Mouse (Mus musculus): ENCODE measurements around the gene Ints13. TPM values are rescaled to one million over a fixed set of nuclear protein-coding genes. Genes with fewer than 3 reads are reported as not detected.

Ints13 gene
- polyA plus RNA-seq, 1 experiment from 2014 or later: 59.1 TPM

DNA sequence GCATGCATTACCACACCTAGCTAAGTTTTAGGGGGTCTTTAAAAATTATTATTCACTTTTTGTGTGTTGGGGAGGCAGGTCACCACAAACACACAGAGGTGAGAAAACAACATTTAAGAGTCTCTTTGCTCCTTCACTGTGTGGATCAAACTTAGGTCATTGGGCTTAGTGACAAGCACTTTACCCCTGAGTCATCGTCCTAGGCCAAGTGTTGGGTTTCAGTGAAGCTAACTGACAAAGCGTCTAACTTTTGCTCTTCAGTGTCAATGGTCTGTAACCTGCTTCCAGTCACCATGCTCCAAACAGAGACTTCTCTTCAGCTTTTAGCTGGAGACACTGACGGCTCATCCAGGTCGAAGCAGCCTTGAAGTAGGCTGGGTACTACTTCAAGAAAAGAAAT, 44.5 kb downstream of the Ints13 start:
- ATAC-seq (replicated peaks; ENCODE audit: extremely low read depth, insufficient read depth, low FRiP score): no peak
- Histone ChIP-seq H3K4me3 (ENCODE audit: low read length) (no peak overlapping the region), H3K9ac (ENCODE audit: low read length) (no peak overlapping the region), H3K27me3 (ENCODE audit: control insufficient read depth, insufficient read depth, low read length) (no peaks in the 10 kb centered on the region), H3K4me2 (ENCODE audit: low read depth, low read length) (no peak overlapping the region), H3K27ac (ENCODE audit: low read length) (no peak overlapping the region), H3K9me3 (replicated peaks; ENCODE audit: control insufficient read depth, low read length) (peaks cover 5% of the 10 kb centered on the region), H3K36me3 (ENCODE audit: control insufficient read depth, insufficient read depth) (no peaks in the 10 kb centered on the region), H3K4me1 (ENCODE audit: control insufficient read depth, insufficient read depth, low read length) (peaks cover 8% of the 10 kb centered on the region)
- 83% methylated on average over 4 of the region's 4 CpGs for WGBS

DNA sequence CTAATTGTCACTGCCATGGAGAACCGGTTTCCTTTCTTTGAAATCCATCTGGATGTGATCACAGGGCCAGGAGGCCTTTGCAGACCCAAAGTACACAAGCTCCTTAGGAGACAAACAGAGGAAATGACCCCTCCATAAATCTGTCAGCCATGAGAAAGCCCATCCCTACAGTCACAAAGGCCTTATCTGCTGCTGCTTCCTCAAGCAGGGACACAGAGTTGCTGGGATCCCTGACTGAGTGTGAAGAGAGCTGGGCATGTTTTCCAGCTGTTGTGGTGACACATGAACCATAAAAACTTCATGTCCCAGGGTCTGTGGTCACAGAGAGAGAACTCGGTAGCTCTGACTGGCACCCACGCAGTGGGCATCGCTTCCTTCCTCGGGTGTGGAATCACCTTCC, 46.9 kb downstream of the Ints13 start:
- Histone ChIP-seq H3K27me3 (ENCODE audit: control insufficient read depth, insufficient read depth, low read length) (no peaks in the 10 kb centered on the region), H3K4me1 (ENCODE audit: control insufficient read depth, insufficient read depth, low read length) (no peaks in the 10 kb centered on the region; the same call in 1 of the 2 replicates), H3K36me3 (ENCODE audit: control insufficient read depth, insufficient read depth) (no peaks in the 10 kb centered on the region), H3K9ac (ENCODE audit: low read length) (no peak overlapping the region), H3K9me3 (replicated peaks; ENCODE audit: control insufficient read depth, low read length) (no peaks in the 10 kb centered on the region), H3K4me3 (ENCODE audit: low read length) (no peak overlapping the region), H3K27ac (ENCODE audit: low read length) (peak overlapping the region; percentile 81), H3K4me2 (ENCODE audit: low read depth, low read length) (no peak overlapping the region)
- peak; percentile 83 for ATAC-seq (replicated peaks; ENCODE audit: extremely low read depth, insufficient read depth, low FRiP score)
- WGBS: 48% methylated on average over 5 of the region's 5 CpGs

DNA sequence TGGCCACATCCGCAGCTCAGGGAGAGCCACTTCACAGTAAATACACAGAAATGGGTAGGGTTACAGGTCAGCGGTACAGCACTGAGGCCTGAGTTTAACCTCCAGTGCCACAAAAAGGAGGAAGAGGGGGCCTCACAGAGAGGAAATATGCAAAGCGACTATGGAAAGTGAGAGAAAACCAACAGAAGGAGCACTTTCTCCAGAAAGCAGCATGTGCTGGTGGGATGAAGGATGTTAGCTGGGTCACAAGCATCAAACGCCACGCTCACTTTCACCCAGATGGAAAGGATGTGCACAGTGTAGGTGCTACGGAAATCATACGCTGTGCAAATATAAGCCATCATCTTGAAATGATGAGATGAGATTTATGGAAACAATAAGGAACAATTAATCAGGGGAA, 47.3 kb downstream of the Ints13 start:
- Histone ChIP-seq H3K4me3 (ENCODE audit: low read length) (no peak overlapping the region), H3K36me3 (ENCODE audit: control insufficient read depth, insufficient read depth) (no peaks in the 10 kb centered on the region), H3K27ac (ENCODE audit: low read length) (peak overlapping the region; percentile 75), H3K9ac (ENCODE audit: low read length) (no peak overlapping the region), H3K9me3 (replicated peaks; ENCODE audit: control insufficient read depth, low read length) (peaks cover under 1% of the 10 kb centered on the region; the same call in 1 of the 2 replicates), H3K27me3 (ENCODE audit: control insufficient read depth, insufficient read depth, low read length) (no peaks in the 10 kb centered on the region), H3K4me2 (ENCODE audit: low read depth, low read length) (no peak overlapping the region), H3K4me1 (ENCODE audit: control insufficient read depth, insufficient read depth, low read length) (no peaks in the 10 kb centered on the region; the same call in 1 of the 2 replicates)
- WGBS: 65% methylated on average over 7 of the region's 7 CpGs
- peak; percentile 63 for ATAC-seq (replicated peaks; ENCODE audit: extremely low read depth, insufficient read depth, low FRiP score)

DNA sequence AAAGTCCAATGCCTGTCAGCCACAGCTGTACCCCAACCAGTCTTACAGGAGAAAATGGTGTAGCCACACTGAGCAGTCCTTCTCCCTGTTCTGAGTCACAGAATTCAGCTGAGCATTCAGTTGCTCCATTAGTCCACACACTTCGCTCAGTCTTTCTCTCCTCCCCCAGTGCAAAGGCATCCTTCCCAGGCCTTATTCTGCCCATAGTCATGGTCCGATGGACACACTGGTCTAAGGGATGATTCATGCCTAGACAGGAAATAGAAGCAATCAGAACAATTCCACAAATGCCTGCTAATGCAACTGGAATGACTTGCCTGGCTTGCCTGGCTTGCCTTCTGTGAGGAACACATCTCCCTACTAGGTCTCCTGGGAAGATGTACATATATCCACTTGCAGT, 50.1 kb downstream of the Ints13 start:
- Histone ChIP-seq H3K27ac (ENCODE audit: low read length) (no peak overlapping the region), H3K27me3 (ENCODE audit: control insufficient read depth, insufficient read depth, low read length) (no peaks in the 10 kb centered on the region), H3K9me3 (replicated peaks; ENCODE audit: control insufficient read depth, low read length) (peaks cover 9% of the 10 kb centered on the region), H3K4me3 (ENCODE audit: low read length) (no peak overlapping the region), H3K4me1 (ENCODE audit: control insufficient read depth, insufficient read depth, low read length) (no peaks in the 10 kb centered on the region; the same call in 1 of the 2 replicates), H3K4me2 (ENCODE audit: low read depth, low read length) (no peak overlapping the region), H3K36me3 (ENCODE audit: control insufficient read depth, insufficient read depth) (no peaks in the 10 kb centered on the region), H3K9ac (ENCODE audit: low read length) (no peak overlapping the region)
- 79% methylated on average over 2 of the region's 2 CpGs for WGBS
- no peak for ATAC-seq (replicated peaks; ENCODE audit: extremely low read depth, insufficient read depth, low FRiP score)

DNA sequence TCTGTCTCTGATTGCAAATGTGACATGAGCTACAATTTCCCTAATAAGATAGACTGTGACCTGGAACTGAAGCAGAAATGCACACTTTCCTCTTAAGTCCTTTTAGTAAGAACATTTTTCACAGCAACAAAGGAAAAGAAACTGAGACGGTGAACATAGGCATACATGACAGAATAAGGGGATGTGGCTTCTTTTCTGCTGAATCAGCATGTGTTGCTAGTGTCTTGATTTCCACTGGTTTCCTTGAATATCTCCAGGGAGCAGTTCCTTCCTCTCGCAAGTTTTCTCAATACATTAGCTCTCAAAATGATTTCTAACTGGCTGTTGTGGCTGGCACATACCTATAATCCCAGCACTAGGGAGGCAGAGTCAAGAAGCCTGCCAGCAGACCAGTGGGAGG, 52.1 kb downstream of the Ints13 start:
- Histone ChIP-seq H3K4me2 (ENCODE audit: low read depth, low read length) (no peak overlapping the region), H3K27ac (ENCODE audit: low read length) (no peak overlapping the region)
- WGBS: 73% methylated on average over 2 of the region's 2 CpGs

DNA sequence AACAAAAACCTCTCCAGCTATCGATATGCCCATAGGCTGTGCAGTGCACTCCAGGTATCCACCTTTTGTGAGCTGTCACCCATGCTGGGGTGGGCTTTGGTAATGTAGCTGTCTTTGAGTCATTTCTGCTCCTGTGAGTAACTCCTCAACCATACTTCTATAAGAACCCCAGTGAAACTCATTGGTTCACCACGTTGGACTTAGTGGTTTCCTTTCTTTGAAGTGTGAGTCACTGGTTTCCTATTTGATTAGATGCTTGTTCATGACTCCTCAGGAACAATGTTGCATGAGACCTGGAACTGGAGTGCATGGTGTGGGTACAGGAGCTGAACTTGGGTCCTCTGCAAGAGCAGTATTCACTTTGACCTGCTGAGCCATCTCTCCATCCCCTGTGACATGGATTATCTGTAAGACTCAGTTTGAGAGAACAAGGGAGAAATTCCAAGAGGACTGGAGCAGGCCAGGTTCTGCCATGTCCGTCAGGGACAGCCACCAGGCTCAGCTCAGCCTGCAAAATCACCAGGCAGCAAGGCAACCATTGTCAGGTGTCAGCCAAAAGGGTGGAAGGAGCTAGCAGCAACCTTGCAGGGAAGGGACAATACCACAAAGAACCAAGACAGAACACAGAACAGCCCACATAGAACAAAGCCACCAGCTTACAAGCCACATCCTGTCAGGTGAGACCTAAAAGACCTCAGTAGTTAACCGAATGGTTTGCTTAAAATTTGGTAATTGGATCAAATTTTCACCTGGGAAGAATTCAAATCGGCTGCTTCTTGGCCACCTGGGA, 56.0 kb downstream of the Ints13 start:
- 70% methylated on average over 5 of the region's 5 CpGs for WGBS
- Histone ChIP-seq H3K4me3 (ENCODE audit: low read length) (no peak overlapping the region), H3K36me3 (ENCODE audit: control insufficient read depth, insufficient read depth) (no peaks in the 10 kb centered on the region), H3K4me1 (ENCODE audit: control insufficient read depth, insufficient read depth, low read length) (no peaks in the 10 kb centered on the region), H3K9ac (ENCODE audit: low read length) (no peak overlapping the region), H3K27ac (ENCODE audit: low read length) (no peak overlapping the region), H3K4me2 (ENCODE audit: low read depth, low read length) (no peak overlapping the region), H3K9me3 (replicated peaks; ENCODE audit: control insufficient read depth, low read length) (peaks cover 9% of the 10 kb centered on the region), H3K27me3 (ENCODE audit: control insufficient read depth, insufficient read depth, low read length) (no peaks in the 10 kb centered on the region)
- ATAC-seq (replicated peaks; ENCODE audit: extremely low read depth, insufficient read depth, low FRiP score): no peak

More for the DNA sequence above, 52.1 kb downstream of the Ints13 start:
- Histone ChIP-seq H3K9me3 (replicated peaks; ENCODE audit: control insufficient read depth, low read length) (peaks cover 9% of the 10 kb centered on the region), H3K4me3 (ENCODE audit: low read length) (no peak overlapping the region), H3K4me1 (ENCODE audit: control insufficient read depth, insufficient read depth, low read length) (no peaks in the 10 kb centered on the region; the same call in 1 of the 2 replicates), H3K27me3 (ENCODE audit: control insufficient read depth, insufficient read depth, low read length) (no peaks in the 10 kb centered on the region), H3K36me3 (ENCODE audit: control insufficient read depth, insufficient read depth) (no peaks in the 10 kb centered on the region), H3K9ac (ENCODE audit: low read length) (no peak overlapping the region)
- ATAC-seq (replicated peaks; ENCODE audit: extremely low read depth, insufficient read depth, low FRiP score): no peak

DNA sequence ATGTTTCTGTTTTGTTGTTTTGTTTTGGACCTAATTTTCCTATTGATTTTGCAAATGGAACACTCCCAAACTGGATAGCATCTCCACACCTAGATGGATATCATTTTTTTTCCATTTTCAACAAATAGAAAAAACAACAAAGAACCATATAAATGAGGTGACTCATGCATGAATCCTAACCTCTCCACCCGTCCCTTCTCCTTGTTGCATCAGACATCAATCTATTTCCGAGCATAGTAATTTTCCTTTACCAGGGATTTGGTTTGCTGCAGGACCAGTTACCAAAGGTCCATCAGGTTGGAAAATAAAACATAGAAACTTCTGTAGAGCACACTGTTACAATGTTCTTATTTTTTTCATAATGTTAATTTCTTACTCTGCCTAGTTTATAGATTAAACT, 58.6 kb downstream of the Ints13 start:
- Histone ChIP-seq H3K9me3 (replicated peaks; ENCODE audit: control insufficient read depth, low read length) (peaks cover 5% of the 10 kb centered on the region), H3K27me3 (ENCODE audit: control insufficient read depth, insufficient read depth, low read length) (no peaks in the 10 kb centered on the region), H3K27ac (ENCODE audit: low read length) (no peak overlapping the region), H3K36me3 (ENCODE audit: control insufficient read depth, insufficient read depth) (no peaks in the 10 kb centered on the region), H3K4me1 (ENCODE audit: control insufficient read depth, insufficient read depth, low read length) (peaks cover 9% of the 10 kb centered on the region), H3K4me2 (ENCODE audit: low read depth, low read length) (no peak overlapping the region), H3K9ac (ENCODE audit: low read length) (no peak overlapping the region), H3K4me3 (ENCODE audit: low read length) (no peak overlapping the region)
- 79% methylated on average over 2 of the region's 2 CpGs for WGBS
- no peak for ATAC-seq (replicated peaks; ENCODE audit: extremely low read depth, insufficient read depth, low FRiP score)

DNA sequence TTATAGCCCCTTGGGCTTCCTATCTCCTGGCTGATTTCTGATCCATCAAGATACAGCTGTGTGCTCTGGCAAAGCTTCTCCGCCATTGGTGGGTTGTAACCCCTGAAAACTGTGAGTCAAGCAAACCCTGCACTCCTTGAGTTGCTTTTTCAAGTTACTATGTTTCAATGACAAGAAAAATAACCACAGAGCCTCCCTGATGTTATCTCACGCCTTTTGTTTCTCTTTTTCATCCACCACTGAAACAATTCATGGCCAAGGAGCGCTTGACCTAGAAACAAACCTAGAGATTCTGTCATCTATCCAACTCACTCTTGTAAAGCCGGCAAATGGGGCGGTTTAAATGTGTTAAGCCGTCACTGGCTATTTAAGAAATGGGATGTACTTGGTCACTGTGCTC, 61.7 kb downstream of the Ints13 start:
- WGBS: 58% methylated on average over 6 of the region's 6 CpGs
- no peak overlapping the region for H3K9ac ChIP-seq (ENCODE audit: low read length)
- peak overlapping the region; percentile 1; the same call in 1 of the 2 replicates for H3K27ac ChIP-seq (ENCODE audit: low read length)
- H3K4me1 ChIP-seq (ENCODE audit: control insufficient read depth, insufficient read depth, low read length): peaks cover 20% of the 10 kb centered on the region
- no peaks in the 10 kb centered on the region for H3K27me3 ChIP-seq (ENCODE audit: control insufficient read depth, insufficient read depth, low read length)
- no peak overlapping the region for H3K4me3 ChIP-seq (ENCODE audit: low read length)
- no peaks in the 10 kb centered on the region for H3K36me3 ChIP-seq (ENCODE audit: control insufficient read depth, insufficient read depth)
- H3K9me3 ChIP-seq (replicated peaks; ENCODE audit: control insufficient read depth, low read length): no peaks in the 10 kb centered on the region
- H3K4me2 ChIP-seq (ENCODE audit: low read depth, low read length): no peak overlapping the region
- ATAC-seq (replicated peaks; ENCODE audit: extremely low read depth, insufficient read depth, low FRiP score): no peak

DNA sequence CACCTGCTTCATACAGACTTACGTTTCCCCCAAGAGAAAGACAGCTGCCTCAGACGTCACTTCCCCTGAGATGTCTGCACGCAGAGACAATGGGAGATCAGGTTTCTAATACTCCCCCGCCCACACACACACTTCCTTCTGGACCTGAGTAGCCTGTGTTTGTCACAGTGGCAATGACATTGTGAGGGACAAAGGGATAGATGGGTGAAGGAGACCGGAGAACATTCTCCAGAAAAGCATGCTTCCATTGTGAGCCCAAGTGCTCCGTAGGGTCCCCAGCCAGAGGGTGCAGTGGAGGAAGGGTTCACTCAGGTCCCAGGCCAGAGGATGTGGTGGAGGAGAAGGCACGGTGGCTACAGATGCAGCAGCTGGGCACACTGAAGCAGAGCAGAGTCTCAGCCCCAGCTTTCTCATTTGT, 63.1 kb downstream of the Ints13 start:
- 43% methylated on average over 7 of the region's 7 CpGs for WGBS
- H3K27ac ChIP-seq (ENCODE audit: low read length): peak overlapping the region; percentile 21; the same call in 1 of the 2 replicates
- peak; percentile 63 for ATAC-seq (replicated peaks; ENCODE audit: extremely low read depth, insufficient read depth, low FRiP score)

More for the DNA sequence above, 63.1 kb downstream of the Ints13 start:
- Histone ChIP-seq H3K9ac (ENCODE audit: low read length) (no peak overlapping the region), H3K36me3 (ENCODE audit: control insufficient read depth, insufficient read depth) (no peaks in the 10 kb centered on the region), H3K27me3 (ENCODE audit: control insufficient read depth, insufficient read depth, low read length) (no peaks in the 10 kb centered on the region), H3K4me2 (ENCODE audit: low read depth, low read length) (no peak overlapping the region), H3K4me1 (ENCODE audit: control insufficient read depth, insufficient read depth, low read length) (peaks cover 20% of the 10 kb centered on the region), H3K9me3 (replicated peaks; ENCODE audit: control insufficient read depth, low read length) (no peaks in the 10 kb centered on the region), H3K4me3 (ENCODE audit: low read length) (no peak overlapping the region)
